Mouse (Mus musculus) testis, adult 2 months (tissue): ENCODE results near the gene Mmaa.

Experiments
- CTCF ChIP-seq: fragments of 200-500 bp; IDR thresholded peaks from 2 replicates; pipeline ENCODE4 v1.5.1; 2012; ENCODE audit warnings: low read depth, mild to moderate bottlenecking, inconsistent platforms, low read length, moderate library complexity; ENCODE audit not compliant: control insufficient read depth, insufficient read depth, insufficient replicate concordance
- POLR2A ChIP-seq: fragments of 200-500 bp; IDR thresholded peaks from 2 replicates; pipeline ENCODE4 v1.6.1; 2012; ENCODE audit warnings: low read depth, mild to moderate bottlenecking, inconsistent platforms, low read length, moderate library complexity; ENCODE audit not compliant: control insufficient read depth

DNA sequence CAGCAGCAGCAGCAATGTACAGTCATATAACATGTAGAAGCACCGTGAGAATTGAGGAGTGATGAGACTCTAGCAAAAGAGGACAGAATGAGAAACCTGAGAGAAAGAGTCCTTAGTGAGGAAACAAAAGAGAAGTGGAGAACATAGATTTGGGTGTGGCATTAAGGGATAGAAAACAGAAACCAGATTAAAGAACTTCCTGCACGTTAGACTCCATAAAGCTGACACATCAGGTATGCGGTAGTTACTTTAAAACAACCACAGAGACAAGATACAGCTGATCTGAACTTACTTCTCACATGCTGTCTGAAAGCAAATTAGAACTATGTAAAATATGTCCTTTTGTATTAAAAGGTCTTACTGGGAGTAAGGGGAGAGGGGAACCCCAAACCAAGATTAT, 8.3 kb downstream of the Mmaa start:
- TF ChIP-seq CTCF (no peak), POLR2A (no peak)
